Mouse (Mus musculus): ENCODE measurements around the gene Cabin1. TPM values are rescaled to one million over a fixed set of nuclear protein-coding genes. Genes with fewer than 3 reads are reported as not detected.

Gene Cabin1
- polyA plus RNA-seq, 1 experiment = 24.0 TPM

- H3K79me2 ChIP-seq (ENCODE audit: control insufficient read depth, insufficient read depth) = no peaks in the 10 kb centered on the region
- no peak overlapping the region for H3K4me2 ChIP-seq (ENCODE audit: low read depth)
- TF ChIP-seq REST (IDR thresholded peaks at IDR 0.05; ENCODE audit: insufficient read depth, insufficient read length) = no peak
- TF ChIP-seq MYOD1 (IDR thresholded peaks at IDR 0.05; ENCODE audit: control insufficient read depth in 1 of 3, insufficient read length in 2 of 3, low read depth in 2 of 3) = no peak
- H3K36me3 ChIP-seq (ENCODE audit: control insufficient read depth, insufficient read depth) = no peaks in the 10 kb centered on the region
- H3K4me3 ChIP-seq = peak overlapping the region; percentile 21
- H3ac ChIP-seq (ENCODE audit: control insufficient read depth, insufficient read length) = no peak overlapping the region
- H3K27me3 ChIP-seq (ENCODE audit: control insufficient read depth, insufficient read depth, insufficient read length) = peaks cover 14% of the 10 kb centered on the region
Observed at GRCm38 (mm10) chr10:75796731-75797516, 32.8 kb upstream of the Cabin1 start.

- no peak overlapping the region for H3K4me3 ChIP-seq
- H3K79me2 ChIP-seq (ENCODE audit: control insufficient read depth, insufficient read depth) = no peaks in the 10 kb centered on the region
- H3ac ChIP-seq (ENCODE audit: control insufficient read depth, insufficient read length) = no peak overlapping the region
- TF ChIP-seq CEBPB (IDR thresholded peaks at IDR 0.05; ENCODE audit: insufficient read depth, poor library complexity, severe bottlenecking) (no peak), MAX (IDR thresholded peaks at IDR 0.05; ENCODE audit: low read depth) (no peak), E2F4 (IDR thresholded peaks at IDR 0.05; ENCODE audit: insufficient read depth) (no peak), POLR2A (IDR thresholded peaks at IDR 0.05; ENCODE audit: insufficient read length, low read depth) (no peak), TCF3 (IDR thresholded peaks at IDR 0.05; ENCODE audit: insufficient read length, low read depth) (no peak), REST (IDR thresholded peaks at IDR 0.05; ENCODE audit: insufficient read depth, insufficient read length) (no peak), SRF (IDR thresholded peaks at IDR 0.05; ENCODE audit: control insufficient read depth, insufficient read length, low read depth) (peak; percentile 82)
- H3K4me2 ChIP-seq (ENCODE audit: low read depth) = no peak overlapping the region
- peaks cover 4% of the 10 kb centered on the region for H3K27me3 ChIP-seq (ENCODE audit: control insufficient read depth, insufficient read depth, insufficient read length)
- H3K36me3 ChIP-seq (ENCODE audit: control insufficient read depth, insufficient read depth) = no peaks in the 10 kb centered on the region
Observed at GRCm38 (mm10) chr10:75794880-75795279, 30.7 kb upstream of the Cabin1 start.

GRCm38 (mm10) chr10:75790773-75791172, 26.6 kb upstream of the Cabin1 start:
- H3K36me3 ChIP-seq (ENCODE audit: control insufficient read depth, insufficient read depth) = no peaks in the 10 kb centered on the region
- no peak for TF ChIP-seq POLR2A (IDR thresholded peaks at IDR 0.05; ENCODE audit: insufficient read length, low read depth)
- TF ChIP-seq SRF (IDR thresholded peaks at IDR 0.05; ENCODE audit: control insufficient read depth, insufficient read length, low read depth) = no peak
- TF ChIP-seq MAX (IDR thresholded peaks at IDR 0.05; ENCODE audit: low read depth) = no peak
- TF ChIP-seq MYOG (IDR thresholded peaks at IDR 0.05; ENCODE audit: control insufficient read depth in 1 of 3, insufficient read depth in 1 of 3, insufficient read length in 2 of 3, low read depth in 2 of 3) = no peak
- no peak for TF ChIP-seq TCF12 (IDR thresholded peaks at IDR 0.05; ENCODE audit: insufficient read depth, poor library complexity, severe bottlenecking)
- TF ChIP-seq POLR2AphosphoS2 (IDR thresholded peaks at IDR 0.05; ENCODE audit: insufficient read length, low read depth) = no peak
- no peak for TF ChIP-seq USF1 (IDR thresholded peaks at IDR 0.05; ENCODE audit: low read depth)
- no peak for TF ChIP-seq CEBPB (IDR thresholded peaks at IDR 0.05; ENCODE audit: insufficient read depth, poor library complexity, severe bottlenecking)
- TF ChIP-seq MYOD1 (IDR thresholded peaks at IDR 0.05; ENCODE audit: control insufficient read depth in 1 of 3, insufficient read length in 2 of 3, low read depth in 2 of 3) = no peak
- TF ChIP-seq E2F4 (IDR thresholded peaks at IDR 0.05; ENCODE audit: insufficient read depth) = no peak
- no peak for TF ChIP-seq REST (IDR thresholded peaks at IDR 0.05; ENCODE audit: insufficient read depth, insufficient read length)
- no peak for TF ChIP-seq TCF3 (IDR thresholded peaks at IDR 0.05; ENCODE audit: insufficient read length, low read depth)
- peak overlapping the region; percentile 2 for H3K4me2 ChIP-seq (ENCODE audit: low read depth)
- H3K79me2 ChIP-seq (ENCODE audit: control insufficient read depth, insufficient read depth) = no peaks in the 10 kb centered on the region
- H3K27me3 ChIP-seq (ENCODE audit: control insufficient read depth, insufficient read depth, insufficient read length) = no peaks in the 10 kb centered on the region
- no peak overlapping the region for H3ac ChIP-seq (ENCODE audit: control insufficient read depth, insufficient read length)
- no peak overlapping the region for H3K4me3 ChIP-seq

- H3ac ChIP-seq (ENCODE audit: control insufficient read depth, insufficient read length) = no peak overlapping the region
Observed at GRCm38 (mm10) chr10:75789841-75790240, 25.7 kb upstream of the Cabin1 start.

More at GRCm38 (mm10) chr10:75789841-75790240, 25.7 kb upstream of the Cabin1 start:
- Histone ChIP-seq H3K4me3 (no peak overlapping the region), H3K27me3 (ENCODE audit: control insufficient read depth, insufficient read depth, insufficient read length) (peaks cover 3% of the 10 kb centered on the region), H3K4me2 (ENCODE audit: low read depth) (no peak overlapping the region), H3K79me2 (ENCODE audit: control insufficient read depth, insufficient read depth) (no peaks in the 10 kb centered on the region), H3K36me3 (ENCODE audit: control insufficient read depth, insufficient read depth) (no peaks in the 10 kb centered on the region)
- TF ChIP-seq REST (IDR thresholded peaks at IDR 0.05; ENCODE audit: insufficient read depth, insufficient read length) (no peak), MAX (IDR thresholded peaks at IDR 0.05; ENCODE audit: low read depth) (no peak), POLR2AphosphoS2 (IDR thresholded peaks at IDR 0.05; ENCODE audit: insufficient read length, low read depth) (no peak), E2F4 (IDR thresholded peaks at IDR 0.05; ENCODE audit: insufficient read depth) (no peak), MYOG (IDR thresholded peaks at IDR 0.05; ENCODE audit: control insufficient read depth in 1 of 3, insufficient read depth in 1 of 3, insufficient read length in 2 of 3, low read depth in 2 of 3) (no peak), CEBPB (IDR thresholded peaks at IDR 0.05; ENCODE audit: insufficient read depth, poor library complexity, severe bottlenecking) (no peak), POLR2A (IDR thresholded peaks at IDR 0.05; ENCODE audit: insufficient read length, low read depth) (no peak), TCF3 (IDR thresholded peaks at IDR 0.05; ENCODE audit: insufficient read length, low read depth) (no peak), TCF12 (IDR thresholded peaks at IDR 0.05; ENCODE audit: insufficient read depth, poor library complexity, severe bottlenecking) (no peak), SRF (IDR thresholded peaks at IDR 0.05; ENCODE audit: control insufficient read depth, insufficient read length, low read depth) (no peak)
